Mouse (Mus musculus): ENCODE data around the gene Nhlrc4. TPM values are rescaled to one million over a fixed set of nuclear protein-coding genes. Genes with fewer than 3 reads are reported as not detected.
A peak's percentile ranks its signal among the peaks of the same experiment; 100 is the strongest.

Nhlrc4 gene
- polyA plus RNA-seq, 1 experiment, result not detected

DNA sequence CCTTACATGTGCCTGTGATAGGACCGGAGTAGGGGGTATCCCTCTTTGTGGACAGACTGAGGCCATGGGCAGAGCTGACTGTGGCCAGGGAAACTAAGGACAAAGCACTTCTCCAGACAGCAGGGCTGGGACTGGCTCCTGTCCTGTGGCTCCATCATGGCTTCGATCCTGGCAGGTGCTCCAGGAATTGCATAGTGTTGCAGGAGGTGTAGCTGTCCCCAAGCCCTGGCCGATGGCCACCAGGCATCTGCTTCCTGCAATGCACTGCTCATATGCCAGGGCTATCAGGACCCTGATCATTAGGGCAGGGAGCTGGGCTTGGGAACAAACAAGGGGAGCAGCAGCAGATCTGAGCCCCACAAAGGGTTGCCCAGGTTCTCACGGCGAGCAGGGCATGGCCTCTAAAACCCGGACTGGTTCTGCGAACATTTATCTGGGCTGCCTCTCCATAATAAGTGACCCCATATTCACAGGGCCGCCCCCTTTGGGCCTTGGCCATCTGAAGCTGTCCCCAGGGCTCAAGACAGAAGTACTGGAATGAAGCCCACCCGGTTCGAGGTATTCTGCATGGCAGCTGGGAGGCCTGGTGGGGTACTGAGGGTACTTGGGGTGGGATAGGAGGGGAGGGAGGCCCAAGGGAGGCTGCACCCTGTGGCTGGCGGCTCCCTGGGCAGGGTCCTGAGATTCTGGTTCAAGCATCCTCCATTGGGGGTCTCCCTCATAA is 14.2 kb upstream of the Nhlrc4 start:
- DNase-seq (ENCODE audit: low spot score), result no peak

DNA sequence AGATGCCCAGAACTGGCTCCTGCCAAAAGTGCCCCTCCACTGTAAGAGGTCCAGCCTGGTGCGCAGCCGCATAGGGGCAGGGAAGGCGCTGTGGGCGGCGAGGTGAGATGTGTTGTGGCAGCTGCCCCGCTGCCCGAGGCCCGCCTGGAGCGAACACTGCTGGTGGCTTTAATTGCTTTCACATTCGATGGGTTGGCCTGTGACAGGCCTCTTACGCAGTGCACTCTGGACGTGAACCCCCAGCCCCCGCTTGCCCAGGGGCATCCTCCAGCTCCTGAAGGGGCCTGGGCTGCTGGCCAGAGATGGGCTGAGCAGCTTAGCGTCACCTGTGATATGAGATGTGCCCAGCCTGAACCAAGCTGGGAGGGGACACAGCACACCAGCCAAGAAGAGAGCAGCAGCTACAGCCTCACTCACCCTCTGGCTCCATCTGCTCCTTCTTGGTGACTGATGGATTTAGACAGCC is 12.9 kb upstream of the Nhlrc4 start:
- no peak for DNase-seq (ENCODE audit: low spot score)

DNA sequence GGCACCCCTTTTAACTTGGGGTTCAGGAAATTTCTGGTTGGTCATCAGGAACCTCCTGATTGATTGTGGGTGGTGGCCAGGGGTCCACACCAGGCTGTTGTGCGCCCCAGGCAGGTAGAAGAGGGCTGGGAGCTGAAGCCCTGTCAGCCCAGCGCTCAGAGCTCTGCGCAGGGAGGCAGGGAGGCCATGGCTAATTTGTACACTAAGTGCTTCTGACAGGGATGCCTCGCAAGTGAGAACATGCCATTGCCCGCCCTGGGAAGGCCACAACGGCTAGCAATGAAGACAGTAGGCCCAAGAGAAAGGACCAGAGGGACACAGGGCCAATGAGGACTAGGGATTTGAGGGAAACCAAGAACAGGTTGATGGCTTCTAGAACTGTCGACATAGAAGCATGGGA is 11.9 kb upstream of the Nhlrc4 start:
- DNase-seq (ENCODE audit: low spot score), result no peak

DNA sequence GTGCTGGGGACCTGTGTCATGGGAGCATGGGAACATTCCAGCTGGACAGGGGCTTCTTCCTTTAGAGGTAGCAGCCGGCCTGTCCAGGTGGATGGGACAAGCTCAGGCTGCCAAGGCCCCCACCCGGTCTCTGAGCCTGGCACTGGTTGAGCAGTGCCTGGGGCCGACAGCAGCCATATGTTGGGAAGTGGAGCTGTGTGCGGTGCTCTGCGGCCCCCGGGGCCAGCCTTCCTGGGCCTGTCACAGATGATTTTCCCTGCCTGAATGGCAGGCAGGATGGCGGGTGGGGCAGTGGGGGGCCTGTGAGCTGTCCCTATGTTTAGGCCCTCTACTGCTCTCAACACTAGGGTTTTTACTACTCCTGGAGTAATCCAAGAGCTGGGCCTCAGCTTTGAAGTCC is 11.4 kb upstream of the Nhlrc4 start:
- DNase-seq (ENCODE audit: low spot score), result no peak

DNA sequence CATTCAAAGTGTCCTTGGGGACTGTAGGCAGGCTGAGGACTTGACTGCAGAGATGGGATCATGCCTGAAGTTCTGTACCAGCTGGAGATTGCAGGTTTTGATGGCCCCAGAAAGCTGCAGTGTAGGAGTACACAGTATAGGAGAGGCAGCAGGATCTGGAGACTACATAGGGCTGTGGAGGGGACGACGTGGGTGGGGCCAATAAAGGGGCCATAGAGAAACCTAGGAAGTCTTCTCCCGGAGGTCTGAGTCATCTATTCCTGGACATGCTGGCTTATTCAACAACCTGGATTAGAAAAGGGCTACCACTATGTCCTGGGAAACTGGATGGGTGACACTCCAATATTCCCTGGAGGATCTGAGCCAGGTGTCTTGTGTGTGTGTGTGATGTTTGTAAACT is 11.0 kb upstream of the Nhlrc4 start:
- DNase-seq (ENCODE audit: low spot score), result no peak

DNA sequence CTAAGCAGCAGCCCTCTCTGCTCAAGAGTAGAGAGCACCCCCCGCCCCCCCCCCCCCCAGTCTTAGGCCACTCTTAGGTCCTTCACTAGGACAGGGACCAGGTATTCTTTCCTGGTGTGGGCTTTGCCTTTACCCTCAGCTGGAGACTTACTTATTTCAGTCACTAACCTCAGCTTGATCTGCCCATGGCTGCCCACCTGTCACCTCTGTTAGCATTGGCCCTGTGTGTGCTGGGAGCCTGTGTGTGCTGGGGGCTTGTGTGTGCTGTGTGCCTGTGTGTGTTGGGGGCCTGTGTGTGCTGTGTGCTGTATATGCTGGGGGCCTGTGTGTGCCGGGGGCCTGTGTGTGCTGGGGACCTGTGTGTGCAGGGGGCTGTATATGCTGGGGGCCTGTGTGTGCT is 9.9 kb upstream of the Nhlrc4 start:
- no peak for DNase-seq (ENCODE audit: low spot score)

DNA sequence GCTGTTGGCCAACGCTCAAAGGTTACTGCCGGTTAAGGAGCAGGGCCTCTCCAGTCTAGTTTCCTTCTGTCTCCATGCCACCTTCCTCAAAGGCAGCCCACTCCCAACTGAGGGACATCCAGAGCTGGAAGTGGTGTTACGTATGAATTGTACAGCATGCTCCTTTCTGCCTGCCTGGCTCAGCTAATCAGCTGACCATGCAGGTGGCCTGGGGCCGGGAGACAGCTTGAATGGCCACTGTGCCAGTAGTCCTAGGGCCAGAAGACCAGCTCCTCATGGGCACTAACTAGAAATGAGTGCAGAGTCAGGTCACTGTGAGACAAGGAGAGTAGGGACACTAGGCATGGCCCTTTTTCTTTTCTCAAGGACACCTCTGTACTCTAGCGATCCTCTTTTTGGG is 8.4 kb upstream of the Nhlrc4 start:
- DNase-seq (ENCODE audit: low spot score), result no peak

DNA sequence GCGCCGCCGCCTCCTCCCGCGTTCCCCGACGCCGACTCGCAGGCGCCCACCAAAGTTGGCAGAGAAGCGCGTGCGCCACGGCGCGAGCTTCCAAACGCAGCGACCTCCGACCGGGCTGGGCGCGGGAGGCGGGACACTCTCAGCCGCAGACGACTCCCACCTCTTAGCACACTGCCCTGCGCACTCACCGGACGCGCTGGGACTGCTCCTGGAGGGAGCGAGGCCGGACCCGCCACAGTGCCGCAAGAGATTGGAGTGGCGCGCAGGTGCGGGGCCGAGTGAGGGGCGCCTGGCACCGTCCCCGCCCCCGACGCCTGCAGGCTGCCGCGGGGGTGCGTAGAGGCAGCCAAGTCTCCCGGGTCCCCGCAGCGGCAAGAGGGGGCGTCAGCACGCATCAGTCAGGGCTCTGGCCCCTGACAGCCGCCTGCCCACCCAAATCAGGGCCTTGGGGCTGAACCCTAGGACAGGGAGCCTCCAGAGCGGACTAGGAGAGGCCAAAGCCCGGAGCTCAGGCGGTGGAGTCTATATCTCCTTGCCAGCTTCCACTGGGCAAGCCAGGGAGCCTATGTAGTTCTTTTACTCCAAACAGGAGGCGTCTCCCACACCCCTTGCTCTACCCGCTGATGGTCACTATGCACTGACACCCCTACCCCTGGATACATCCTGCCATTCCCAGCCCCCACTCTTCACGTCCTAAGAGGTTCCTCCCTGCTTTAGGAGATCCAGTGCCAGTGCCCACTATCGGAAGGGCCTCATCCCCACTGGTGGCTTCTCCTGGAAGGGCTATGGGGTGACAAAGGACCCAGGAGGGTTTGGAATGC is 7.3 kb upstream of the Nhlrc4 start, which contains the start of gene A930017K11Rik:
TSS of gene A930017K11Rik (minus strand) at position 763 of the 821 bp plus-strand sequence.
- DNase-seq (ENCODE audit: low spot score), result no peak

DNA sequence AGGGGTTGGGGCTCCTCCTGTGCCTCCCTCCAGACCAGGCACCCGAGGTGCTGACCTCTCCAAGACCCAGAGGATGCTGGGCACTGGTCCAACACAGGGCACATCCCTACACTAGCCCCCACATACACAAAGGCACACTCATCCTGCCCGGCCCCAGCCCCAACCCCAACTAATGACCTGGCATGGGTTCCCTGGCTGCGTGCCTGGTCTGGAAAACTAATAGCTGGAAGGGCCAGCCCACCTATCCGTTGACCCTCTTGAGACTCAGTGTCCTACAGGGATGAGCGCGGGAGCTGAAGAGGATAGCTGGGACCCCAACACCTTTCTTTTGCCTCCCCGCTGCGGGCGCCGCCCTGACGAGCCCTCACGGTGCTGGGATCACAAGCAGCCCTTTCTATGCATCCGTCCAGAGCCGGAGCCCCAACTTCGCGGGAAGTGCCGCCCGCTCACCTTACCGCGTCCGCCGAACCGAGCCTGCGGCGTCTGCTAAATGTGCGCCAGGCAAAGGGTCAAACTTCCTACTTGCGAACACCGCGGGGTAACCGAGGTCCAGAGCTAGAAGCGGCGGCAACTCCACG is 6.6 kb upstream of the Nhlrc4 start:
- DNase-seq (ENCODE audit: low spot score), result no peak

DNA sequence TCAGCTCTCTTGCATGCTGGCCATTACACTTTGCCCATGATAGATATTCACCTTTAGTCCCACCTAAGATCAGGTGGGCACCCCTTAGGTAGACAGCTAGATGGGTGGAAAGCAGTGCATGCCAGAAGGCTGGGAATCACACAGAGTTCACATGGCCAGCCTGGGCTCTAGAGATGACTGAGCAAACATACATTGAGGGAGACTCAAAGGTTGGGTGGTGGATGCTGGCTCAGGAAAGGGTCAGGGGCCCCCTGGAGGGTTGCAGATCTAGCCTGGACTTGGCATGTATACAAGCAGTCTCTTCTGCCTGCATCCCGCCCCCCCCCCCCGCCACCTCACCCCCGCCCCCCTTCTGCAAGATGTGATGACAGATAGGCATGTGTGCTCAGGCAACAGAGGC is 5.9 kb upstream of the Nhlrc4 start:
- no peak for DNase-seq (ENCODE audit: low spot score)

DNA sequence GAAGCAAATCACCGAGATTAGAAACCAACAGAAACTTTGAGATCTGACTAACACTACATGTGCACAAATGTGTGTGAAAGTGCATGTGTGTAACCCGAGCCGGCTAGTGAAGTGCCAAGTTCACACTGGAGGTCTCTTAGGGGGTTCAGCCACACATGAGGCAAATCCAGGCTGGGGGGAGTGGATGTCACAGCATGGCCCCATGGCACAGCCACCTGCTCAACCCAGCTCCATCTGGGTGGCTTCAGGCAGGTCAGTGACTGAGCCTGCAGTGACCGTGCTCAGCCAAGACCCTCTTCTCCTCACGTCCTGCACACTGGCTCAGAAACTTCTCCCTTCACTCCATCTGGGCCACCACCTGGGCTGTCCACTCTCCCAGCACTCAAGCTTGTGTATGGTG is 5.2 kb upstream of the Nhlrc4 start:
- no peak for DNase-seq (ENCODE audit: low spot score)

DNA sequence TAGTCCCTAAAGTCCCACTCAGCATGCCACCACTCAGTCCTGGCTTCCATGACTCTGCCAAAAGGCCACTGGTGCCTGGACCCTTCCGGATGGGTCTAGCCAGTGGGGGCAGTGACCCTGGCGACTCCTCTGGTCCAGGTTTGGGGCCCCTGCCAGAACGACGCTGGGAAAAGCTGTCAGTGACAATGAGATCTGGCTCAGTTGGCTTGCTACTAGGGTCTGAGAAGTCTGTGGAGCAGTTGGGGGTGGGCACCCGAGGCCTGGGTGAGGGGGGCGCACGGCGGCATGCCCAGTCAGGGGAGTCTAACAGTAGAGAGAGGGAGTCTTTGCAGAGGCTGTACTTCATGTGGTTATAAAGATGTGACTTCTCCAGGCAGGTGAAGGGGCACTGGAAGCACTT is 3.3 kb upstream of the Nhlrc4 start:
- DNase-seq (ENCODE audit: low spot score), result no peak

DNA sequence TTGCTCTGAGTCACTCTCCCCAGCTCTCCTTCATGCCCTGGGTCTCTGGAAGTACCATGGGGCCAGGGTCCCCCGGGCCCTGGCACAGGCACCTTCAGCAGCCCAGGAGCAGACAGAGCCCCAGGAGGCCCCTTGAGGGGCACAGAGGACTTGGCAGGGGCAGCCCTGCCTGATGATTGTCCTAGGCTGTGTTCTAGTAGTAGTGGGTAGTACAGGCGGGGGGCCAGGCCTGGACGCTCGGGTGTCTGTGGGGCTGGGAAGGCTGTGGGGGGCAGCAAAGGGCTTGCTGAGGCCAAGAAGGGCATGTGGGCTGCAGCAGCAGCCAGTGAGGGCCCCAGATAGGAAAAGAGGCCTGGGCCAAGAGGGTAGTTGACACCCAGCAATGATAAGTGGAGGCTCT is 2.8 kb upstream of the Nhlrc4 start:
- DNase-seq (ENCODE audit: low spot score), result no peak

DNA sequence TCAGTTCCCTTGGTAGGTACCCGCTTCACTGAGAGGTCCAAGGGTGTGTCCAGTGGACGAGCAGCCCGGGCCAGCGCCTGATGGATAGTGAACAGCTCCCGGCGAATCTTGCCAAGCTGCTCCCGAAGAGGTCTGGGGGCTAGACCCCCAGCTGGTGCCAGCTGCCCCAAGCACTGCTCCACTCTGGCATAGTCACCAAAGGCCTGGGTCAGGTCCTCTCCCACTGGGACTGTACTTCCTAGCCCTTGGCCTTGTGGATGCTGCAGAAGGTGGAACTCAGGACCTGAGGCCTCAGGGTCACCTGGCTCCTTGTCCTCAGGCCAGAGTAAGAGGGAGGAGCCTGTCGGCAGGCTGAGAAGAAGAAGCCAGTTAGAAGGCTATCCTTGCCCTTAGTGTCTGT is 2.1 kb upstream of the Nhlrc4 start:
- DNase-seq (ENCODE audit: low spot score), result no peak

DNA sequence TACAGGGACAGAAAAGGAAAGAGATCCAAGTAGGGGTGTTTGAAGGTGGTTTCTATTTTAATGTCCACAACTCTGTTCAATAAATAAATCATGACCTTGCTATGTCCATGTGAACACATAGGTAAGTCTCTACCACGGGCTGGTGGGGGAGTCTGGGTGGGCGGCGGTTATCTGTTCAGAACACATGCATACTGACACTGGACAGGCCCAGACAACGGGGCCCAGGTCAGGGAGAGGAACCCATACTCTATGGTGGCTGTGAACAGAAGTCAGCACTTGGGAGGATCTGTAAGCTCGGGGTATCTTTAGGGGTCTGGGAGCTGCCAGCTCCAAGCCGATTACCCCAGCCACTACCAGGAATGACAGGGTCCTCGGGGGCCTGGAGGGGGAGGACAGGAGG is 1.6 kb upstream of the Nhlrc4 start:
- no peak for DNase-seq (ENCODE audit: low spot score)

DNA sequence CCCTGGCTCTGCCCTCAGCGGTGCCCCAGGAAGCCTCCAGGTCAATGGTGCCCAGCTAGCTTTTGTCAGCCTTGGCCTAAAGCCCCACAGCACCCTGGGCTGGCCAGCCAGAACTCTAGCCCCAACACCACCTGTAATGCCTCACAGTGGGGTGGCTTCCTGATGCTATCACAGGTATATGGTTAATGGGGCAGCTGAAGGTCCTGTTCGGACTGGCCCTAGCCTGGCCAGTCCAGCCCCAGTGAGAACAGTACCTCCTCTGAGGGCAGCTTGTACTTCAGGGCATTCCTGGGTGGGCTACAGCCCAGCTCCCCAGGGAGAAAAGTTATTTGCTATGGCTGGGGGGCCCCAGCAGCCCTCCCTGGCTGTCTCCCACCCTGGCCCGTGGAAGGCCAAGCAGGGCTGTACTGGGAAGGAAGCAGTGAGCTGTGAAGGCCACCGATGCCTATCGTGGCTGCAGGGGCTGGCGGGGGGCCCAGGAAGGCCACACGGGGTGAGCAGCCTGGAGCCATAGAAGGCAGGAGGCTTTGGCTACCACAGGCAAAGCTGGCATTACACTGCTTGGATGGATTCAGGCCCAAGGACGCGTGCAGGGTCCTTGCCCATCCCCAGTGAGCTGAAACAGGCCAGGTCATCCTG is 875 bp upstream of the Nhlrc4 start:
- no peak for DNase-seq (ENCODE audit: low spot score)

DNA sequence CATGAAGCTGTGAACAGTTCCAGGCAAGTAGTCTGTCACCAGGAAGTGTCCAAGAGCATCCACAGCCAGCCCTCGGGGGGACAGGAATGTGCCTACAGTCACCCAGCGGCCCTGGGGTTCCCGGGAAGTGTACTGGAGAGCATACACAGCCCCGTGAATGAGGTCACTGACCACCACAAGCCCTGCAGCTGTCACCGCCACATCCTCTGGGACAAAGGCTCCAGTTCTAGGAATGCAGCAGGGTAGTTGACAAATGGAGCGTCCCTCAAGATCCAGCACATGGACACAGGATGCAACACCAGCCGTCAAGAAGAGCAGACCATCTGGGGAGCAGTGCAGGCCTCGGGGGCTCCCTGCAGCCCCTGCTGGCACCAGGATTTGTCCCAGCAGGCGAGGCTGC is 992 bp downstream of the Nhlrc4 start:
- no peak for DNase-seq (ENCODE audit: low spot score)

DNA sequence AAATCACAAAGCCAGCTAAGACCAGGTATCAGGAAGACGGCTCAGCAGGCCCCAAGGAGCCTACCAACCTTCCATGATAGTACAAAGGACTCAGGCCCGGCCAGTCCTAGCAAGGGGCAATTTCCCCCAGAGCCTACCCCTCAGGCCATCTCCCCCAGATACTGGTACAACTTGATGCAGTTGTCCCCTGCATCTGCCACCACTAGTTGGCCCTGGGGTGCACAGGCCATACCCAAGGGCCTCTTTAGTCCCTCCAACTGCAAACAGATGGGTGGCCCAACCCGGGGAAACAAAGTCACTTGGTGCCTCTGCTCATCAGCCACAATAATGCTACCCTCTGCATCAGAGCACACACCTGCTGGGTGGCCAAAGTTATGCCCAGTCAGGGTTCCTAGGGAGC is 1.5 kb downstream of the Nhlrc4 start:
- DNase-seq (ENCODE audit: low spot score), result no peak

DNA sequence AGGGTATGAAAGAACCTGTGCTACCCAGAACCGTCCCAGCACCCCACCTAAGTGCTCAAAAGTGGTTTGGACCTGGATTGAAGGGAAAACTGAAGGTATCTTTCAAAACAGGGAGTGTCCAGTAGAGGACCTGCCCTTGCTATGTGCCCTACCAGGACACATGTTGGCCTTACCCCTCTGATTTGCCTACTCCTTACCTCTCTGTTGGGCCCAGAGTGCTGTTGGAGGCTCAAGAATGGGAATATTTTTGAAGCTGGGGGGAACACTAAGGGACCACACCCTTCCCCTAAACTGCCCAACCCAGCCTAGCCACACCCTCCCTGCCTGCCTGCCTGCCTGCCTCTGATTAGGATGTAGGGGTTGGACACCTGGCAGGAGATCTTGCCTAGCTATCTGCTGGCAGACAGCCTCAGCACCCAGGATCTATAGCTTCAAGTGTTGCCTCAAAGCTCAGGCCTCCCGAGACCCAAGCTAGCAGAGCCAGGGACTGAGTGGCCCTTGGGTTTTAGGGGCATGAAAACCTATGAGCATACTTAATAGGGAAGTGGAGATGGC is 2.1 kb downstream of the Nhlrc4 start:
- no peak for DNase-seq (ENCODE audit: low spot score)

DNA sequence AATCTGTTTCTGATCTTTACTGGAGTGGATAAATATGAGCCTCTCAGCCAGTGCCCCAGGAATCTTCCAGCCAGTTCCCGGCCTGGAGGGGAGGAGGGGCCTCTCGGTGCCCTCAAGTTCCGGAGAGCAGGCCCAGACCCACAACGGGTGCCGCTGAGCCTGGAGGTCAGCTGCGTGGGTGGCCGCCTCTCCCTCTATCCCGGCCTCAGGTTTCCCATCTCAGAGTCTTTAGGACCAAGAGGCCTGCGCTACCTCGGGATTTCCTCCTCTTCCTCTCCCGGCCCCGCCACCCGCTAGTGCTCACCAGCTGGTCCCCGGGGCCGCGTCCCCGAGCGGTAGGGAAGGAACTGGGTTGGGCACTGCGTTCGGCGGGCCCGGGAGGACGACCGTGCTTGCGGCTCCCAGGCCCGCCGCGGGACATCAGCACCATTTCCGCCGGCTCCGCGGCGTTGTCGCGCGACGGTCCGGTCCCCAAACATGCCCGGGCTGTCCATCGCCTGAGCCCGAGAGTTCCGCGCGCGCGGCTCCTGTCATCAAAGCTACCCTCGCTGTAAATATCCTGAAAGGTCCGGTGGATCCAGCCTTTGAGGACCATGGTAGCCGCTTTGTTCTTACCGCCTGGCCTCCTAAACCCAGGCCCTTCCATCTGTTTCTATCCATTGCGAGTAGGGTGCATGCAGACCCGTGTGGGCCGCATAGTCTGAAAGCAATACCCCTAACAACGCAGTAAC is 3.1 kb downstream of the Nhlrc4 start:
- peak; percentile 70 for DNase-seq (ENCODE audit: low spot score)

DNA sequence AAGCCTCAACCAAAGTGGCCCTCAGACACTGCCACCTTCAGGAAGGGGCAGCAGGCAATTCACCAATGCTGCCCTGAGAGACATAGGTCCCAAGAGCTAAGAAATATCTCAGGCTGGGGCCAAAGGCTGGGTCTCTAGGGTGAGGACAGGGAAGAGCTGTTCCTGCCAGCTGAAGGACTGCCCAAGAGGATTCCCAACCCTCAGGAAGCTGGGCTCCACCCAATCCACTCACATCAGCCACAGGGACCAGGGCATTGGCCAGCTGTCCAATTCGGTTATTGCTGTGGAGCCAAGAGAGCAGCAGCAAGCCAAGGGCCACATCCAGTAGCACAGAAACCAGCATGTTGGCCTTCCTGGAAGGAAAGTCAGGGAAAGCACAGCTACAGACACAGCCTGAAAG is 10.2 kb downstream of the Nhlrc4 start:
- DNase-seq (ENCODE audit: low spot score), result no peak
